ENCODE assay signal across 8 mouse cellular contexts in genomic region chr11:76924759-76925236, GRCm38 (mm10). TPM values are rescaled to one million over a fixed set of nuclear protein-coding genes. Genes with fewer than 3 reads are reported as not detected.
DNase-seq lines count a peak whose midpoint lies in the region; ATAC-seq and TF ChIP-seq lines count a peak whose summit lies in the region.

Blmh (plus strand) TSS chr11:76924809.

- H3K9me3 ChIP-seq in kidney, embryonic 15.5 days (replicated peaks), result no peaks in the 10 kb centered on the region
- no peaks in the 10 kb centered on the region for H3K9me3 ChIP-seq in intestine, postnatal 0 days (ENCODE audit: control insufficient read depth)
- H3K9me3 ChIP-seq in lung, postnatal 0 days (ENCODE audit: low read length), result no peaks in the 10 kb centered on the region

- no peak for ATAC-seq in kidney, embryonic 15.5 days (replicated peaks; ENCODE audit: low FRiP score)
- ATAC-seq in common myeloid progenitor, adult 5-6 weeks (replicated peaks; ENCODE audit: low read depth, poor library complexity, severe bottlenecking), result no peak
- 0 out of 2 replicates have a peak, but pooled peaks have one; percentile 19 for ATAC-seq in intestine, postnatal 0 days
- peak; percentile 32 for ATAC-seq in lung, postnatal 0 days

- no peak within 1 kb of the TSS for H3K27ac ChIP-seq in kidney, embryonic 15.5 days
- H3K27ac ChIP-seq in intestine, postnatal 0 days (ENCODE audit: low read depth, low read length), result peak within 1 kb of the TSS; percentile 4; the same call in 1 of the 2 replicates
- H3K27ac ChIP-seq in lung, postnatal 0 days (ENCODE audit: low read length), result no peak within 1 kb of the TSS

- H3K27me3 ChIP-seq in kidney, embryonic 15.5 days, result no peaks in the 10 kb centered on the region
- H3K27me3 ChIP-seq in intestine, postnatal 0 days (replicated peaks; ENCODE audit: control insufficient read depth, insufficient read depth, low read length), result no peaks in the 10 kb centered on the region
- H3K27me3 ChIP-seq in lung, postnatal 0 days (replicated peaks; ENCODE audit: insufficient read depth, low read length), result no peaks in the 10 kb centered on the region

- no peak within 1 kb of the TSS for H3K4me3 ChIP-seq in kidney, embryonic 15.5 days (replicated peaks)
- no peak within 1 kb of the TSS for H3K4me3 ChIP-seq in intestine, postnatal 0 days (ENCODE audit: low read depth, low read length)
- no peak within 1 kb of the TSS for H3K4me3 ChIP-seq in lung, postnatal 0 days (ENCODE audit: low read depth, low read length)

- DNase-seq in kidney, adult 18-20 months, result no peak
- peak; percentile 20 to 52 for DNase-seq in heart, adult 18-20 months
- DNase-seq in lung, postnatal 0 days (ENCODE audit: low spot score), result peak; percentile 47
- DNase-seq in embryo, embryonic 10.5 days (ENCODE audit: low spot score), result no peak
- DNase-seq in thymus, adult 18-20 months, result no peak

- no peak for TF ChIP-seq CTCF in intestine, postnatal 0 days (IDR thresholded peaks at IDR 0.05; ENCODE audit: low read depth)
- TF ChIP-seq CTCF in lung, postnatal 0 days (IDR thresholded peaks at IDR 0.05), result no peak

- no peak for TF ChIP-seq EP300 in lung, postnatal 0 days (IDR thresholded peaks at IDR 0.05)

- H3K4me1 ChIP-seq in kidney, embryonic 15.5 days, result peaks cover 7% of the 10 kb centered on the region; the same call in 1 of the 2 replicates
- peaks cover 3% of the 10 kb centered on the region; the same call in 1 of the 2 replicates for H3K4me1 ChIP-seq in intestine, postnatal 0 days (replicated peaks; ENCODE audit: control insufficient read depth, insufficient read depth, low read length)
- H3K4me1 ChIP-seq in lung, postnatal 0 days (ENCODE audit: insufficient read depth, low read depth, low read length), result no peaks in the 10 kb centered on the region

- no peak within 1 kb of the TSS for H3K4me2 ChIP-seq in kidney, embryonic 15.5 days
- H3K4me2 ChIP-seq in intestine, postnatal 0 days (replicated peaks; ENCODE audit: low read depth), result peak within 1 kb of the TSS; percentile 30
- H3K4me2 ChIP-seq in lung, postnatal 0 days (replicated peaks; ENCODE audit: low read depth, low read length), result 0 out of 2 replicates have a peak within 1 kb of the TSS, but pooled peaks have one; percentile 17

- H3K36me3 ChIP-seq in kidney, embryonic 15.5 days, result no peaks in the 10 kb centered on the region
- H3K36me3 ChIP-seq in intestine, postnatal 0 days (ENCODE audit: control insufficient read depth, insufficient read depth), result no peaks in the 10 kb centered on the region
- no peaks in the 10 kb centered on the region for H3K36me3 ChIP-seq in lung, postnatal 0 days (ENCODE audit: insufficient read depth, low read length)

- no peak within 1 kb of the TSS for H3K9ac ChIP-seq in kidney, embryonic 15.5 days
- H3K9ac ChIP-seq in intestine, postnatal 0 days (ENCODE audit: low read depth, low read length), result no peak within 1 kb of the TSS
- no peak within 1 kb of the TSS for H3K9ac ChIP-seq in lung, postnatal 0 days (replicated peaks; ENCODE audit: low read depth)

- 59% methylated on average over 6 of the region's 6 CpGs for WGBS in kidney, embryonic 15.5 days
- 23% methylated on average over 6 of the region's 6 CpGs for WGBS in intestine, postnatal 0 days
- WGBS in lung, postnatal 0 days, result 22% methylated on average over 6 of the region's 6 CpGs

RNA-seq across cellular contexts. Expression of gene Blmh, which starts in this region (rescaled TPM):
- 175 and 176 TPM in 2 replicates for polyA plus RNA-seq in kidney, embryonic 15.5 days (2015; fragmentation: Nextera tagmentation; extraction: Ambion mirVana)
- 192 and 213 TPM in 2 replicates for total RNA-seq in common myeloid progenitor, adult 5-6 weeks (2017)
- total RNA-seq in heart, adult 18-20 months (2021), result 10 to 100 TPM; 26.3 to 30.1 TPM
- 56.7 and 60.9 TPM in 2 replicates for polyA plus RNA-seq in intestine, postnatal 0 days (2015; fragmentation: Nextera tagmentation; extraction: Ambion mirVana)
- polyA plus RNA-seq in lung, postnatal 0 days (2015; fragmentation: Nextera tagmentation; extraction: Ambion mirVana), result 90.2 and 98.7 TPM in 2 replicates

Comparison
In these comparisons a context has a peak if more than half of its experiments do, and no peak if none do; other contexts are left out.
1. ATAC-seq: peak in intestine, postnatal 0 days (single experiment) and lung, postnatal 0 days (single experiment); none in kidney, embryonic 15.5 days (single experiment) and common myeloid progenitor, adult 5-6 weeks (single experiment).
2. DNase-seq: peak in heart, adult 18-20 months (2 of 2) and lung, postnatal 0 days (single experiment); none in kidney, adult 18-20 months (single experiment), embryo, embryonic 10.5 days (single experiment) and thymus, adult 18-20 months (0 of 2).